Mouse (Mus musculus) midbrain, embryonic 16.5 days (tissue): ENCODE data around the gene Gm5771. TPM values are rescaled to one million over a fixed set of nuclear protein-coding genes. Genes with fewer than 3 reads are reported as not detected.

Experiments
- polyA plus RNA-seq: library from polyadenylated mRNA; unstranded; fragments of >200 nt; fragmentation: Nextera tagmentation; extraction: Ambion mirVana; gene quantifications from 2 replicates; pipeline ENCODE4 v1.2.1, GENCODE M21; 2015

Gene Gm5771
- polyA plus RNA-seq, 1 experiment from 2014 or later: not detected

Other genes starting within 250 kb of the Gm5771 start
- not detected in 2 replicates for gene Try4, start 90.1 kb upstream of the Gm5771 start, polyA plus RNA-seq
- not detected in 2 replicates for gene Try5, start 75.5 kb upstream of the Gm5771 start, polyA plus RNA-seq
- not detected in 2 replicates for gene Try10, start 38.3 kb upstream of the Gm5771 start, polyA plus RNA-seq
- not detected in 2 replicates for gene Prss3, start 14.7 kb upstream of the Gm5771 start, polyA plus RNA-seq
- not detected in 2 replicates for gene Gm10334, start 53.8 kb downstream of the Gm5771 start, polyA plus RNA-seq
- not detected in 2 replicates for gene Prss1, start 66.6 kb downstream of the Gm5771 start, polyA plus RNA-seq
- gene Prss2, start 129.4 kb downstream of the Gm5771 start, polyA plus RNA-seq: not detected in 2 replicates
- gene Ephb6, start 213.1 kb downstream of the Gm5771 start, polyA plus RNA-seq: 43.7 and 46.4 TPM in 2 replicates
- 0.85 and 0.93 TPM in 2 replicates for gene Trpv6, start 244.0 kb downstream of the Gm5771 start, polyA plus RNA-seq